Mouse (Mus musculus): Measurements from ENCODE around the gene Adcy5. TPM values are rescaled to one million over a fixed set of nuclear protein-coding genes. Genes with fewer than 3 reads are reported as not detected.

The Adcy5 gene
- total RNA-seq, 2 experiments from 2014 or later, result 68.7 to 73.4 TPM

DNA sequence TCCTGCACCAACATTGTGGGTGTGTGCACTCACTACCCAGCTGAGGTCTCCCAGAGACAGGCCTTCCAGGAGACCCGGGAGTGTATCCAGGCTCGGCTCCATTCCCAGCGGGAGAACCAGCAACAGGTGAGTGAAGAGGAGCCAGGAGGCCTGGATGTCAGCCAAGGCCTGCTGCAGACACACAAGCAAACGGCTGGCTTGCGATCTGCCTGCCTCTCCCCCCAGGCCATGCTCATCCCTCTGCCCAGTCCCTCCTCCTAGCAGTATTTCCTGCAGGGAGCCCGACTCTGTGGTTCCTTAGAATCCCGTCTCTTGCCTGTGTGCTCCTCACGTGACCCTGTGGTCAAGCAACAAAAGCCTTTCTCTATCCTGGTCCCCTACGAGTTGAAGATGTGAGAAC is 94.1 kb downstream of the Adcy5 start:
- peak; percentile 68 to 70 for DNase-seq (ENCODE audit: low spot score in 2 of 2)

DNA sequence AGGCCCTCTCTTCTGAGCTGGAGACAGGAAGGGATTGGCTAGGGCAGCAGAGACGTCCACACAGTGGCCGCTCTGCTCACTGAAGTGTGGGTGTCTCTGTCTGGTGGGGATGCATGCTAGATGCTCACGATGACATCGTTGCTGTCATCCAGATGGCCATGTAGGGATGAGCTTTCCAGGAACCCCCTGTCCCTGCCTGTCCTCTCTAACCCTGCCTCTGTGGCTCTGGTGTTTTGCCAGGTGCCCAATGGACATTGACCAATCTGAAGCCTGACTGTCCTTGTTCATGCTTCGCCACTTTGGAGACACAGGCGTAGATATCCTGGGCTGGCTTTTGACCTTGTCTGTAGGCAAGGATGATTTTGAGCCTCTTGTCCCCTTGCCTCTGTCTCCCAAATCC is 95.1 kb downstream of the Adcy5 start:
- no peak for DNase-seq (ENCODE audit: low spot score in 2 of 2)

DNA sequence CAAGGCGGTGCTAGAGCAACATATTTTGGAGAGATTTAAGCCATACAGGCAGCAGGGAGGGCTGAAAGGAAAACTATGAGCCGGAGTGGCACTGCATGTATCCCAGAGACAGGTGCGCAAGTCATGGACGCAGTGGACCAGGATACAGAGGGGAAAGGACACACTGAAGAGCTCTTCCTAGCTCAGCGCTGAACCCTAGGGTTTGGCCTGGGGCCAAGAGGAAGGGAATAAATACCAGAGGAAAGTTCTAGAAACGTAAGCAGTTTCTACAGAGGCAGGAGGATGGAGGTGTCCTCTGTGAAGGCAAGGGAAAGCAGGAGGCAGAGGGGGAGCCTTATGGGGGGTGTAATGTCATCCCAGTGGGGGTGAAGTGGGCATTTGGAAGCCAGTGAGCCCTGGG is 97.0 kb downstream of the Adcy5 start:
- no peak for DNase-seq (ENCODE audit: low spot score in 2 of 2)

DNA sequence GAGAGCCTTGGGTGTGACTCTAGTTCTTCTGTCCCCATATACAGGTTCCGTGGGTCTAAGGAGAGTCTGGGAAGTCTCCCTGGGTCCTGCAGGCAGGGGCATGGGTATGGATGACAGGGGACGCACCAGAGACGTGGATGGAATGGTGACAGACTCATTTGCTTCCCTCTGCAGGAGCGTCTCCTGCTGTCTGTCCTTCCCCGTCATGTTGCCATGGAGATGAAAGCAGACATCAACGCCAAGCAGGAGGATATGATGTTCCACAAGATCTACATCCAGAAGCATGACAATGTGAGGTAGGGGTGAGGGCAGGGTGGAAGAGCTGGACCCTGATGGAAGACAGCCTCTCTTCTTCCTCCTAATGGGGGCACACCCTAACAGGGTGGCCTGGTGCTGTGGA is 98.3 kb downstream of the Adcy5 start:
- DNase-seq (ENCODE audit: low spot score in 2 of 2), result no peak

DNA sequence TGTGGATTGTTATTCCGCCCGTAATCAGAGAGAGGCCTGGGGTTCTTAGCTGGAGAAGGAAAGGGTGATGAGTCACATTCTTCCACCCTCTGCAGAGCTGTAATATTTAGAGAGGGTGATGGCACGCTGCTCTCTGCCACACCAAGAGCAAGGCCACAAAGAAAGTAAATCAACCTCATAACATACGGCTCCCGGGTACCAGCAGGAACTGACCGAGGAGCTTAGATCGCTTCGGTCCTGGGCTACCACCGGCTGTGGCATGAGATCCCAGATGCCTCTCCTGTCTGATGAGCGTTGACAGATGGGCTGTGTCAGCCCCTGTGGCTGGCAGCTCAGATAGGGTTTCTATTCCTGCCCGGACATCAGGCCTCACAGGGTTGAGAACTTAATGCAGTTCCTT is 101.3 kb downstream of the Adcy5 start:
- DNase-seq (ENCODE audit: low spot score in 2 of 2), result no peak

DNA sequence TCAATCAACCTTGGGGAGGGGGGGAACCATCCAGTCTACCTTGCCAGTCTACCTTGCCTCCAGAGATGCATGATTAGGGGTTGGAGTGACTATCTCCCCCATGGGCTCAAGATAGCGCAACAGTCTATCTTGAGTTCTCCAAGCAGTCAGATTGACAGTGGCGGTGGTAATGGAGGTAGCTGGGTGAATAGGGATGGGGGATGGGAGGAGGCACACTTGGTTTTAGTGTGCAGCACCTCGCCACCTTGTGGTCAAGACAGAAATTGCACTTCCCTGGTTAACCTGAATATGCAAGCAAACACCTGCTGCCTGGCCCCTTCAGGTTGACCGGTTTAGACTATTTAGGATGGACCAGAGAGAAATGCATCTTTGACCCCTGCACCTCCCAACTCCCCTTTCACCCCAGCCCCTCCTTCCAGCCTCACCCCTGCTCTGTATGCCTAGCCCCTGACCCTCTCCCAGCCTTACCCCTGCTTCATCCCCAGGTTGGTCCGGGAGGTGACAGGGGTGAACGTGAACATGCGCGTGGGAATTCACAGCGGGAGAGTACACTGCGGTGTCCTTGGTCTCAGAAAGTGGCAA is 115.8 kb downstream of the Adcy5 start:
- DNase-seq (ENCODE audit: low spot score in 2 of 2), result peak; percentile 91

DNA sequence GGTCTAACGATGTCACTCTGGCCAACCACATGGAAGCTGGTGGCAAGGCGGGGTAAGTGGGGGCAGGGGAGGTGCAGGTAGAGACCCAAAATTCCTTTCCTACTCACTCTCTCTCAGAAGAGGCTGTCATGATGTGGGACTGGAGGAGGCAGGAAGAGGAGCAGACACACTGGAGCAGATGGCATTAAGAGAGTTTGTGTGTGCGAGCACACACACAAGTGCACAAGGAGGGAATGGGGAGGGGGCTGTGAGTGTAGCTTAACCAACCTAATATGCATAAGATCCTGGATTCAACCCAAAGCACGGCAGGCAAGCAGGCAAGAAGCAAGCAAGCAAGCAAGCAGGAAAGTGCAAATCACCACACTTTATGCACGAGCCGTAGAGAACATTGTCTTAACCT is 116.3 kb downstream of the Adcy5 start:
- DNase-seq (ENCODE audit: low spot score in 2 of 2), result no peak

DNA sequence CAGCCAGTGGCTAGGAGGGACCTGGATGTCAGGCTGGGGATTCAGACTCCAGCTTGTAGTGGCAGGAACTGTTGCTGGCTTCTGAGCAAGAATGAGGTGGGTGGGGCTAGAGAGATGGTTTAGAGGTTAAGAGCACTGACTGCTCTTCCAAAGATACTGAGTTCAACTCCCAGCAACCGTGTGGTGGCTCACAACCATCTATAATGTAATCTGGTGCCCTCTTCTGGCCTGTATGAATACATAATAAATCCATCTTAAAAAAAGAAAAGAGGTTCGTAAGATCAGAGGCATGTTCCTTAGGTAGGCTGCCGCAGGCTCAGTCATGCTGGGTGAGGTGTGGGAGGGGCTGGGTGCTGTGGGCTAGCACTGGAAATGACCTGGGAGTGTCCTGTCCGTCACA is 116.9 kb downstream of the Adcy5 start:
- no peak for DNase-seq (ENCODE audit: low spot score in 2 of 2)

DNA sequence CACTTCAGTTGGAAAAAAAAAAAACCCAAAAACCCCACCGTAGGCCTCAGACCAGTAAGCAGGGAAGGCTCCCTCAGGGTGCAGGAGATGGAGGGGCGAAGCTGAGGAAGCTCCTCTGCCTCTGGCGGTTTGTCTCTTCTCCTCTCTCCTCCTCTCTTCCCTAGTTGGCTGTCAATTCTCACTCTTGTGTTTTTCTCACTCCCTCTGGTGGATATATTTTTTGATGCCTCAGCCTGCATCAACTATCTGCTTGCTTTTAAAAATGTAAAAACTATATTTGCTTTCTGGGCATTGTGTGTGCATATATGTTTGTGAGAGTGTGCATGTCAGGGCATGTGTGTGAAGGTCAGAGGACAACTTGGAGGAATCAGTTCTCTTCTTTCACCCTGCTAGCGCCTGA is 117.7 kb downstream of the Adcy5 start:
- DNase-seq (ENCODE audit: low spot score in 2 of 2), result no peak

DNA sequence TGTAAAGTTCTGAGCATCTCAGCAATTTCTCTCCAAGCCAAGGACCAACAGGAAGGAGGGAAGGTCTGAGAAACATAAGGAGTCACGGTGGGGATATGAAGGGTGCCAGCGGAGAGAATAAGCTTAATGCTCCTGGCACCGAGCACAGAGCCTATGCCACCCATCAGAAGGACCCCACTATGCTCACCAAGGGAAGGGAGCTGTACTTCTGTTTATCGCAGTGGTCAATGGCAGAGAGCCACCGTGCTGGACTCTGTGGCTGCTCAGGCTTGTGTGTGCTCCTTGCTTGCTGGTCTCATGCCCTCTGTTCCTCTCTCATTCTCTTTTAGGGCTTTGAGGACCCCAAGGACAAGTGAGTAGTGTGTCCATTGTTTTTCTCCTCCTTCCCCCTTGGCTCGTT is 123.5 kb downstream of the Adcy5 start:
- no peak for DNase-seq (ENCODE audit: low spot score in 2 of 2)

DNA sequence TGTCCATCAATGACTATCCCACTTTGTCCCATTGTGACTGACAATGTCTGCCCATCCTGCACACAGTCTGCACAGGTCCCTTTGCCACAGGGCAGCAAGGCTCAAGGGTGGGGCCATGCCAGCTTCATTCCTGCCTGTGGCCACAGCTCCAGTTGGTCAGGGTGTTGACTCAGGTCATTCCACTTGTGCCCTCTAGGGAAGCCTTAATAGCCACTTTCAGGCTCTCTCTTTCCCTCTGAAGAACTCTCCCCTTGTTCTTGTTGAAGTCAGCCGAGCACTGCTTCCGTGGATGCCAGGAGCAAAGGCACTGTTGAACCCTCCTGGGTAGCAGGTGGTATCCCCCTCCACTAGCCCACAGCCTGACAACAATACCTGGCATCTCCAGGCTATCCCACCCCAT is 127.8 kb downstream of the Adcy5 start:
- DNase-seq (ENCODE audit: low spot score in 2 of 2), result no peak

DNA sequence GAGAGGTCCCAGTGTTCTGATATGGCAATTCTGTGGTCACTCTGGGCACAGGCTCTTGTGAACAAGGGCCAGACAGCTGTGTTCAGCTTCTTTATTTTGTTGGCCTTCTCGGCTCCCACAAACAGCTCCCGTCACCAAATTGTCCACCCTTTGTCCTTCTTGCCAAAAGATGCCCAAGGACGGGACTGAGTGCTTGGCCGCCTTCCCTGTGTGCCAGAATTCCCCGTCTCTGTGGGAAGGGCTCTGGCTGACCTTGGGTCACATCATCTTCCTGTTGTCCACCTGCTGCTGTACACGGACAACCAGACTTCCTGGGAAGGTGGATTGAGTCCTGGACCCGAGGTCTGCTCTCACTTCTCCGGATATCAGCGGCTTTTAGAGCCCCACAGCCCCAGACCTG is 131.1 kb downstream of the Adcy5 start:
- DNase-seq (ENCODE audit: low spot score in 2 of 2), result no peak

DNA sequence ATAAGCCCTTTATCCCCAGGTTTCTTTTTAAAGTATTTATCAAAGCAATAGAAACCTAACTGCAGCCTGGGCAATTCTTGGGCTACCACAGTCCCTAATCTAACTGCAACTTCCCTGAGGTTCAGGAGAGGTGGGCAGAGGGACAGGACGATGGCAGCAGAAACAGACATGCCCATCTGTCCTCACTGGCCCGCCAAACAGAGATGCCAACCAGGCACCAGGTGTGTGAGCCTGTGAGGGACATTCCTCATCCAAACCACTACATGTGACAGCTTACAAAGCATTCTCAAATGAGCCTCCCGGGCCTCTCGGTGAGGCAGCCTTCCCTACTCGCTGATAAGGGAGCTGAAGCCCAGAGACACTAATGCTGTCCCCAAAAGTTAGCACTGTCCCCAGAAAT is 132.6 kb downstream of the Adcy5 start:
- DNase-seq (ENCODE audit: low spot score in 2 of 2), result no peak

DNA sequence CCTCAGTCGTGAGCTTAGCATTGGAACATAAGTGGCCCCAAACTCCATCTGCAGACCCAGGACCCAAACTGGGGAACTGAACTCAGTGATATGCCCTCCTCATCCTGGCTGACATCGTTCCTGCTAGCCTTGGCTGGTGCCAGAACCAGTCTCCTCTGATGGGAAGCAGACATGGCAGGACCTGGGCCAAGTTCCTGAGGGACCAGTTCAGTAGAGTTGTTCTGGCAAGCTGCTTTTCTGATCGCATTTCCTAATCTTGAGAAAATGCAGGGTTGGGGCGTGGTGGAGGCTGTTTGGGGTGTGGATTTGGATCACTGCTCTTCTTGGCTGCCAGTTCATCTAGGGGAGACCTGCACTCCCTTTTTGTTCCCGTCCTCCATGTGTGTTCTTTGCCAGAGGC is 143.1 kb downstream of the Adcy5 start:
- no peak for DNase-seq (ENCODE audit: low spot score in 2 of 2)

DNA sequence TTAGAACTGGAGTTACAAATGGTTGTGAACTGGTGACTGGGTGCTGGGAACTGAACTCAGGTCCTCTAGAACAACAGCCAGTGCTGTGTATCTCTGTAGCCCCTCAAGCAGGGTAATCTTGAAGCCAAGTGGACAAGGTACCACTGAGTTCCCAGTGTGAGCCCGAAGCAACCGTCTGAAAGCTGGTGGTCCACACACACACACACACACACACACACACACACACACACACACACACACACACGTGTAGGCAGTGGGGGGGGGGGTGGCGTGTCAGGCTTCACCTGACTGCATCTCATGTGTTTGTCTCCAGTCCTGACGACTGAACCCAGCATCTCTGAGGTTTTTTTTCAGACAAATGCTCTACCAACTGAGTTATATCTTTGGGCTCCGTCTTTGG is 145.5 kb downstream of the Adcy5 start:
- no peak for DNase-seq (ENCODE audit: low spot score in 2 of 2)

DNA sequence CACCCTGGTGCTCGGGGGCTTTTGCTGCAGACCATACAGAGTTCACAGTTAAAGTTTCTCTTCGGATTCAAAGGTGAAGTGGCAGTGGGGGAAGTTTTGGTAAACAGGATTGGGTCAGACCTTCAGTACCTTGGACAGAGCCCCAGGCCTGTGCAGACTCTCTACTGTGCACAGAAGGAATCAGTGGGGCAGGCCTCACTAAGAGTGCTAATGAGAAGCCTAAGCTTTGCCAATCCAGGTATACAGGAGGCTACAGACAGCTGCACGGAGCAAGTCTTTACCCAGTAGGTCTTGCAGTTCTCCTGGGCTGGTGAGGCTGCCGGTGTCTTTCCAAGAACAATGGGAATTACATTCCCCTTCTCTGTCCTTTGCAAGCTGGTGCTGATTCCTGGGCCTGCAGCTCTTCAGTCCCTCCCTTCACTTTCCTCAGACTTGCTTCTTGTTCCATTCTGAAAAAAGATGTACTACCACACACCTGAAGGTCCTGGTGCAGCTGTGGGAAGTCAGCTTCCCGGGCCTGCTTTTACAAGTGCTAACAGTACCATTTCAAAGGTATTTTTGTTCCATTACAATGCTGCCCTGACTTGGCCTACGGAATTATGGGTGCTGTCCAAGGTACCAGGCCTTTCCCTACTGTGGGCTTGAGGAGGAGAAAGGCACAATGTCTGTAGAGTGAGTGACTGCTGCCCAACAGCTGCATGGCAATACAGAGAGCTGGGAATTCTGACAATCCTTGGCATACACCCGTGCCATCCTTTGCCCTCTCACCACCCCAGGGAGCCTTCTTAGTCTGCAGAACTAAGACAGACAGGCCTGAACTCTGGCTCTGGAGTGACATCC is 148.0 kb downstream of the Adcy5 start:
- DNase-seq (ENCODE audit: low spot score in 2 of 2), result no peak

DNA sequence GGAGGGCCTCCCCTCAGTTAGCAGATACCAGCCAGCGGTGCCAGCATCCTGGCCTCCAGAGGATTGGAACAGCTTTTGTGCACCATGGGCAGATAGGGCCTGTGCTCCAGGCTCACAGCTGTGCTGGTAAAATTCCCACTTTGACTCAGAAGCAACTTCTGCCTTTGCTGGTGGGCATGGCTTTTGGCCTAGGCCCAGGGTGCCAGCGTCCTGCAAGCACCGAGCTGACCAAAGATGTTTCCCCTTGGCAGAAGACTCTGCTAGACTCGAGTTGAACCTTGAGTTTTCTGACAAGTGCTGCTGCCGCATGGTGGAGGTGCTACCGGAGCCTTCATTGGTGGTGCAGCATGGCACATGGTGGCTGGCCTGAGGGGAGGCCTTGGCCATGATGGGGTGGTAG is 149.0 kb downstream of the Adcy5 start:
- DNase-seq (ENCODE audit: low spot score in 2 of 2), result no peak

DNA sequence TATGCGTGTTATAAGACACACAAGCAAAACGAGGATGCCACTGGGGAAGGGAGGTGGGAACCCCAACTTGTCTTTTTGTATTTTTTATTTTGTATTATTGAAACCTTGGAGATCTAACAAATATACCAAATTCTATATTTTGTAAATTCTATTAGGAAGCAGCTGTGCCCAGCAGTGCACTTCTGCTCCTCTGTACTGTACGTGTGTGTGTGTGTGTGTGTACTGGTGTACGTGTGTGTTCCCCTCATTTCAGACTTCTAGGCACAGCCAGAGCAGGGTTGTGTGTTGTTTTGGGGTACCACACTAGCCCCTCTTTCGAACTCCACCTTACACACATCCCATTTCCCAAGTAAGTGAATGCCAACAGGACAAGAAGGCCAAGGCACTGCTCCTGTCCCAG is 149.7 kb downstream of the Adcy5 start:
- no peak for DNase-seq (ENCODE audit: low spot score in 2 of 2)

DNA sequence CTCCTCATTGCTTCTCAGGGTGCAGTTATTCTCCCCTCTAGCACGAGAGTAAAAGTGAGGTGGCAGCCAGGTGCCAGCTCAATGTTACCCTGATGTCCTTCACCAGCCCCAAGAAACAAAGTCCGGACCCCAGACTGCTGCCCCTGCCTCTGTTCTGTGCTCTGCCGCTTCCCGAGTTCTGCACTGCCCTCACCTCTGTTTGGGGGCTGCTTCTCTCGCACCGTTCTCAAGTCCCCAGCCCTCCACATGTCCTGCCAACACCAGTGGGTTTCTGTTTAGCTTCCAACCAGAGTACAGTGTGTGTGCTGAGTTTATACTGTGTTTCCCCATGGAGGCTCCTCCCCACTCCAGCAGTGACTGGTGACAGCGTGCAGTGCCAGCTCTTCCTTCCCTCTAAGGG is 150.5 kb downstream of the Adcy5 start:
- DNase-seq (ENCODE audit: low spot score in 2 of 2), result no peak

DNA sequence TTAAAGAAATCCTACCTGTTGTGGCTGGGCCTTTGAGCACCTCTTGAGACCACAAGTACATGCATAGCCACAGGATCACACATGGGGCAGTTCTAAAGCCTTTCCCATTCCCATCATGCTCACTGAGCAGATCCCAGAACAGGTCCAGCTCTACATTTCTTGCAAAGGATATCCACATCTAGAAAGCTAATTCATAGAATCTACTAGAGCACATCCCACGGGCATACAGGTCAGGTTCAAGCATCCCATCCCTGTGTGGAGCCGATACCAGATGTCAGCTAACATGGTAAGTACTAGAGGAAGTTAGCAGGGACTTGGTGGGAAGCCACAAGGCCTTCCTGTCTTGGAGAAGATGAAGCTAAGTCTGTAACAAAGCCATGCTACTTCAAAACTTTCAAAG is 152.0 kb downstream of the Adcy5 start:
- DNase-seq (ENCODE audit: low spot score in 2 of 2), result no peak

DNA sequence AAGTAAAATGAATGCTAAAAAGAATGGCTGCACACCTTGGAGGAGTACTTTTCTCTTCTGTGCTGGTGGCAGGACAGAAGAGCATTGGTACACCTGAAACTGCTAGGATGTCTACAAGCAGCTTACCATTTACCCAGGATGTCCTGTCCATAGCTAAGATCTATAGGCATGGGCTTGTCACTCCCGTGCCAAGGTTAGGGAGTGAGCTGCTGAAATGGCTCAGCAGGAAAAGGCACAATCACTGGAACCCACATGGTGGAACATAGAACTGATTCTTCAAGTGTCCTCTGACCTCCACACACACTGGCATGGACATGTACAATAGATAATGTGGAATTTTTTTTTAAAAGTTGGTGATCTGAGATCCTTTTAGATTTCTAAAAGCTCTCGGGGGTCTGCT is 152.7 kb downstream of the Adcy5 start:
- no peak for DNase-seq (ENCODE audit: low spot score in 2 of 2)

DNA sequence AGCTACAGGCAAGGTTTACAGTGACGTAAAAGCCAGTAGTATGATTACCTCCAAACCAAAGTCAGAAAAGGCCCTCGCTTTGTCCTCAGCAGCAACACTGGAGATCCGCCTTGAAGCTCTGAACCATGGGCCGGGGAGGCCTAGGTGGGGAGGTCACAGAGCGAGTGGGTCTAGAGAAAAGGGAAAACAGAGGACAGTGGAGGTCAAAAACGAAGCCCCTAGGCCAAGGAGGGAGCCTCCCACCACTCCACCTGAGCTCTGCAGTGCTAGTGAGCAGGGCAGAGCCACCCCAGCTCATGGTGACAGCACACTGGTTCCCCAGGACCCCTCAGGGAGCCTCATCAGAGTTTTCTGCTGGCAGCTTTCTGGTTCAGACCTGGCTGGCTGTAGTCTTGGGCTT is 153.3 kb downstream of the Adcy5 start:
- no peak for DNase-seq (ENCODE audit: low spot score in 2 of 2)

DNA sequence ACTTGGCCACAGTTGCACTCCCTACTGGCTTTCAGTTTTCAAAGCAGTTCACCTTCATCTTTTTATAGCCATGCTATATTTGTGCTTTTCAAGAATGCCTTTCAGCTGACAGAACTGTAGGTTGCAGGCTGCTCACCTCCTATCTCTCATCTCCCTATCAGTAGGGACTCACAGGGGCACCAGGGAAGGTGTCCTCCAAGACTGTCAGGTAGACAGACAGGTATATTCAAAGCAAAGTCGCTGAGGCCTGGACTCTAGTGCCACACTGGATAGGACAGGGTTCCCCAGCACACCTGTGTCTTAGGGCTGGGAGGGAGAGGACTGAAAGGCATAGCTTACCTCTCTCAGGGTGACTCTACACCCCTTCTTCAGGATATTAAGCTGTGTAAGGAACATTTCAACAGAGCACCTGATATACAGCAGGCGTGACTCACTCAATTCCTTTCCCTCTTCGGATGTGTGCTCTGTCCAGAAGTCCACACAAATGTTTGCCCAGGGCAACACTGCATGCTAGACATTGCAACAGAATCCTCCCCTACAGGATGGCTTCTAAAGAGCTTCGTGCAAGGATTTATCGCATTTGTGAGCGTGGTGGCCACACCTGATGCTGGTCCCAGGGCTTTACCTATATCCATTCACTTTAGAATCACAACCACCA is 153.9 kb downstream of the Adcy5 start:
- no peak for DNase-seq (ENCODE audit: low spot score in 2 of 2)

All from layer of hippocampus, postnatal 10 days (tissue).